Mouse (Mus musculus) cerebellum, adult 2 months (tissue): ENCODE data around the gene Clasp2.

ENCODE experiments used
- CTCF ChIP-seq: fragments of 200-500 bp; IDR thresholded peaks from 2 replicates; pipeline ENCODE4 v1.5.1; 2011; ENCODE audit warnings: low read depth, mild to moderate bottlenecking, control low read depth, low read length, moderate library complexity, borderline replicate concordance; ENCODE audit not compliant: insufficient read depth
- POLR2A ChIP-seq: fragments of 200-500 bp; IDR thresholded peaks from 2 replicates; pipeline ENCODE4 v1.6.1; 2011; ENCODE audit warnings: low read length, control low read depth, borderline replicate concordance; ENCODE audit not compliant: insufficient read depth

DNA sequence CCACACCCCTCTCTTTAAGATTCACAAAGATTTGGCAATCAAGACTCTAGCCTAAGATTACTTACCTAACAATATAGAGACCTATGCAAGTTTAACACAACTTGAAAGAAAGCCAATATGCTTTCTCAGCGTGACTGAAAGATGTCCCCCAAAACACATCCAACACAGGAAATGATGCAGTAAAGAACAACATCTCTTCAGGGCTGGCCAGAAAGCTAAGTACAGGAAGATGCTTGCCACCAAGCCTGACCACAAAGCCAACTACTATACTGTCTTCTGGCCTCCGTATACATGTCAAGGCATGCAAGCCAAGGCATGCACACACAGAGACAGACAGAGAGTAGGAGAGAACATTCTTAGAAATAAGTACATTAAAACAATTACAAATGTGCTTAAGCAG is 35.2 kb upstream of the Clasp2 start:
- TF ChIP-seq CTCF (no peak), POLR2A (no peak)
